Mouse (Mus musculus) small intestine, adult 2 months (tissue): ENCODE measurements around the gene Cuedc1.

Experiments used
- CTCF ChIP-seq: fragments of 200-500 bp; IDR thresholded peaks from 2 replicates; pipeline ENCODE4 v1.5.1; 2012; ENCODE audit warnings: low read depth, mild to moderate bottlenecking, control low read depth, inconsistent platforms, low read length, moderate library complexity, mixed read lengths; ENCODE audit not compliant: insufficient replicate concordance, insufficient read length; ENCODE audit errors: extremely low read depth
- POLR2A ChIP-seq: fragments of 200-500 bp; IDR thresholded peaks from 2 replicates; pipeline ENCODE4 v1.6.1; 2012; ENCODE audit warnings: low read depth, mild to moderate bottlenecking, control low read depth, inconsistent platforms, low read length, moderate library complexity

DNA sequence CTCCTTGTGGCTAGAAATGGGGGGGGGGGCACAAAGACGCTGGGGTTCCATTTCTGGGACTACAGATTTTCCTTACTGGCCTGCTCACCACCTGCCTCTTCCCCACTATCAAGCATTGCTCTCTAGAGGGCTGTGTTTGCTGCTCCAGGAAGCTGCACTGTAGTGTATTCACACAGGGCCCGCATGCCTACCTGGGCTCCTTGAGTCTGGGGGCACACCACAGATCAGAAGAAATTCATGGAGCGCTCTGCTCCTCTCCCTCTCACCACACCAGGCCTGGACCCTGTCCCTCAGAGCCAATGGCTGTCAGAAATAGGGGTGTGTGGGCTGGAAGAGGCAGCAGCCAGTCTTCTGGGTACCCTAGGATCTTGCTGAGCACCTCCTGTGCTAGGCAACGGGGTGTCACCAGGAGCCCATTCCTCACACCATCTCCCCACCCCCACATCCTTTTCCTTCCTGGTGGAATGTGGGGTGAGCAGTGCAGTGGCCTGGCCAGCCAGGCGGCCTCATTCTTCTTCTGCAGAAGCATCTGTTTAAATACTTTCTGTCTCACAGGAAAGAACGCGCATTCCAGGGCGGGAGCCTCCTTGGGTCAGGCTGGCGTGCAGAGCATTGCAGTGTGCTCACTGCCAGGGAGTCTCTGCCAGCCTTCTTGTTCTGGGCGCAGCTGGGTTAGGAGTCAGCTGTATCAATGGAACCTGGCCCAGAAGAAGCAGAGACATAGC is 74.9 kb downstream of the Cuedc1 start:
- TF ChIP-seq POLR2A (no peak), CTCF (no peak)
